Mouse (Mus musculus) intestine, postnatal 0 days (tissue): ENCODE data around the gene March1. TPM values are rescaled to one million over a fixed set of nuclear protein-coding genes. Genes with fewer than 3 reads are reported as not detected.

Source experiments
- ATAC-seq: fragments of 200-750 bp; cut with Nextera tagmentation; 2 replicates; pipeline ENCODE4 v1.8.0; 2017; ENCODE audit warnings: mild to moderate bottlenecking, moderate TSS enrichment, moderate library complexity
- H3K27ac ChIP-seq: fragments of 300-500 bp; sonication (generic); 2 replicates; pipeline ENCODE4 v1.5.1; 2014; ENCODE audit warnings: mild to moderate bottlenecking, low read depth, low read length, moderate library complexity
- H3K27me3 ChIP-seq: fragments of 300-500 bp; sonication (generic); replicated peaks from 2 replicates; pipeline ENCODE4 v1.6.1; 2014; ENCODE audit warnings: low read length, mixed read lengths; ENCODE audit not compliant: control insufficient read depth, insufficient read depth
- H3K36me3 ChIP-seq: fragments of 300-500 bp; sonication (generic); 2 replicates; pipeline ENCODE4 v1.6.1; 2014; ENCODE audit warnings: mild to moderate bottlenecking, moderate library complexity; ENCODE audit not compliant: control insufficient read depth, insufficient read depth
- H3K4me1 ChIP-seq: fragments of 300-500 bp; sonication (generic); replicated peaks from 2 replicates; pipeline ENCODE4 v1.6.1; 2014; ENCODE audit warnings: antibody characterized with exemption, low read length, mixed read lengths; ENCODE audit not compliant: control insufficient read depth, insufficient read depth
- H3K4me2 ChIP-seq: fragments of 300-500 bp; sonication (generic); replicated peaks from 2 replicates; pipeline ENCODE4 v1.6.1; 2014; ENCODE audit warnings: low read depth, mild to moderate bottlenecking, moderate library complexity
- H3K4me3 ChIP-seq: fragments of 300-500 bp; sonication (generic); 2 replicates; pipeline ENCODE4 v1.5.1; 2014; ENCODE audit warnings: low read depth, low read length
- H3K9ac ChIP-seq: fragments of 300-500 bp; sonication (generic); 2 replicates; pipeline ENCODE4 v1.6.1; 2014; ENCODE audit warnings: mild to moderate bottlenecking, low read depth, low read length
- H3K9me3 ChIP-seq: fragments of 300-500 bp; sonication (generic); 2 replicates; pipeline ENCODE4 v1.6.1; 2016; ENCODE audit warnings: mixed run types; ENCODE audit not compliant: control insufficient read depth
- CTCF ChIP-seq: sonication (generic); IDR thresholded peaks from 2 replicates; pipeline ENCODE4 v1.5.1; 2016; ENCODE audit warnings: low read depth, mild to moderate bottlenecking, control low read depth, antibody characterized with exemption, moderate library complexity
- WGBS: fragments of 180-500 bp; shearing (Covaris S2); extraction: QIAGEN DNeasy Blood & Tissue Kit; methylation state at CpG from one replicate; pipeline ENCODE4 v1.1.7; 2014; 5-methylcytosine and 5-hydroxymethylcytosine counted together
- polyA plus RNA-seq: library from polyadenylated mRNA; unstranded; fragments of >200 nt; fragmentation: Nextera tagmentation; extraction: Ambion mirVana; gene quantifications from 2 replicates; pipeline ENCODE4 v1.2.1, GENCODE M21; 2015

The March1 gene
- polyA plus RNA-seq, 1 experiment from 2014 or later = 0.51 TPM

- no peak overlapping the region for H3K9ac ChIP-seq
- ATAC-seq = no peak
- H3K27ac ChIP-seq = no peak overlapping the region
- H3K4me3 ChIP-seq = no peak overlapping the region
- no peaks in the 10 kb centered on the region for H3K36me3 ChIP-seq
- no peaks in the 10 kb centered on the region for H3K27me3 ChIP-seq
- 86% methylated on average over 5 of the region's 5 CpGs for WGBS
- no peaks in the 10 kb centered on the region for H3K9me3 ChIP-seq
- no peak for TF ChIP-seq CTCF
- no peak overlapping the region for H3K4me2 ChIP-seq
- H3K4me1 ChIP-seq = no peaks in the 10 kb centered on the region
These were observed 745.4 kb downstream of the March1 start for GRCm38 (mm10) chr8:66362882-66363801.

- no peak for ATAC-seq
- no peak for TF ChIP-seq CTCF
- Histone ChIP-seq H3K9ac (no peak overlapping the region), H3K36me3 (no peaks in the 10 kb centered on the region), H3K27ac (no peak overlapping the region), H3K9me3 (no peaks in the 10 kb centered on the region), H3K4me2 (no peak overlapping the region), H3K27me3 (no peaks in the 10 kb centered on the region), H3K4me1 (no peaks in the 10 kb centered on the region), H3K4me3 (no peak overlapping the region)
- WGBS = 39% methylated on average over 4 of the region's 4 CpGs
These were observed 766.1 kb downstream of the March1 start for GRCm38 (mm10) chr8:66383694-66384373.

GRCm38 (mm10) chr8:66386008-66386407, 768.3 kb downstream of the March1 start:
- H3K4me2 ChIP-seq = no peak overlapping the region
- no peak for TF ChIP-seq CTCF
- no peaks in the 10 kb centered on the region for H3K9me3 ChIP-seq
- no peaks in the 10 kb centered on the region for H3K27me3 ChIP-seq
- no peak overlapping the region for H3K4me3 ChIP-seq
- no peak overlapping the region for H3K9ac ChIP-seq
- no peaks in the 10 kb centered on the region for H3K36me3 ChIP-seq
- ATAC-seq = no peak
- H3K27ac ChIP-seq = no peak overlapping the region
- no peaks in the 10 kb centered on the region for H3K4me1 ChIP-seq

GRCm38 (mm10) chr8:66388693-66389092, 771.0 kb downstream of the March1 start:
- no peak for ATAC-seq
- H3K4me3 ChIP-seq = no peak overlapping the region
- no peaks in the 10 kb centered on the region for H3K27me3 ChIP-seq

GRCm38 (mm10) chr8:66391554-66391953, 773.9 kb downstream of the March1 start:
- no peak overlapping the region for H3K4me3 ChIP-seq
- WGBS = 84% methylated on average over 5 of the region's 5 CpGs
- H3K9me3 ChIP-seq = no peaks in the 10 kb centered on the region
- H3K27ac ChIP-seq = no peak overlapping the region
- no peaks in the 10 kb centered on the region for H3K4me1 ChIP-seq
- H3K9ac ChIP-seq = no peak overlapping the region
- H3K27me3 ChIP-seq = no peaks in the 10 kb centered on the region
- H3K4me2 ChIP-seq = no peak overlapping the region
- no peaks in the 10 kb centered on the region for H3K36me3 ChIP-seq
- ATAC-seq = no peak
- TF ChIP-seq CTCF = no peak

More at GRCm38 (mm10) chr8:66388693-66389092, 771.0 kb downstream of the March1 start:
- H3K9ac ChIP-seq = no peak overlapping the region
- WGBS = 40% methylated on average over 2 of the region's 2 CpGs
- no peaks in the 10 kb centered on the region for H3K4me1 ChIP-seq
- H3K27ac ChIP-seq = no peak overlapping the region
- no peak for TF ChIP-seq CTCF
- H3K9me3 ChIP-seq = no peaks in the 10 kb centered on the region
- H3K36me3 ChIP-seq = no peaks in the 10 kb centered on the region
- no peak overlapping the region for H3K4me2 ChIP-seq

- no peaks in the 10 kb centered on the region for H3K36me3 ChIP-seq
- no peak for TF ChIP-seq CTCF
- H3K4me3 ChIP-seq = no peak overlapping the region
- H3K27ac ChIP-seq = no peak overlapping the region
- H3K9me3 ChIP-seq = no peaks in the 10 kb centered on the region
- no peak overlapping the region for H3K9ac ChIP-seq
- H3K4me2 ChIP-seq = no peak overlapping the region
- H3K4me1 ChIP-seq = no peaks in the 10 kb centered on the region
- no peaks in the 10 kb centered on the region for H3K27me3 ChIP-seq
- no peak for ATAC-seq
These were observed 775.2 kb downstream of the March1 start for GRCm38 (mm10) chr8:66392900-66393299.
